Mouse (Mus musculus) thymus, adult 2 months (tissue): Measurements from ENCODE around the gene Snapc2. TPM values are rescaled to one million over a fixed set of nuclear protein-coding genes. Genes with fewer than 3 reads are reported as not detected.

Experiments used
- DNase-seq: peaks from one replicate; pipeline ENCODE4 v3.0.0; 2021
- H3K27ac ChIP-seq: fragments of 200-500 bp; 2 replicates; pipeline ENCODE4 v1.5.1; 2012; ENCODE audit warnings: low read length, control low read depth; ENCODE audit not compliant: control insufficient read depth, insufficient read depth
- H3K27me3 ChIP-seq: fragments of 200-500 bp; 2 replicates; pipeline ENCODE4 v1.6.1; 2012; ENCODE audit warnings: mild to moderate bottlenecking, low read length, moderate library complexity, mixed read lengths; ENCODE audit not compliant: control insufficient read depth, insufficient read depth
- H3K36me3 ChIP-seq: fragments of 200-500 bp; 2 replicates; pipeline ENCODE4 v1.6.1; 2012; ENCODE audit warnings: mild to moderate bottlenecking, low read length, moderate library complexity; ENCODE audit not compliant: control insufficient read depth, insufficient read depth
- H3K4me1 ChIP-seq: fragments of 200-500 bp; replicated peaks from 2 replicates; pipeline ENCODE4 v1.6.1; 2012; ENCODE audit warnings: low read length; ENCODE audit not compliant: control insufficient read depth, insufficient read depth
- H3K4me3 ChIP-seq: fragments of 200-500 bp; 2 replicates; pipeline ENCODE4 v1.5.1; 2012; ENCODE audit warnings: mild to moderate bottlenecking, low read length, control low read depth, moderate library complexity; ENCODE audit not compliant: control insufficient read depth, insufficient read depth
- CTCF ChIP-seq: fragments of 200-500 bp; IDR thresholded peaks from 2 replicates; pipeline ENCODE4 v1.5.1; 2012; ENCODE audit warnings: mild to moderate bottlenecking, control low read depth, low read length, moderate library complexity, borderline replicate concordance; ENCODE audit not compliant: control insufficient read depth, poor library complexity, insufficient read depth; ENCODE audit errors: extremely low read depth
- POLR2A ChIP-seq: fragments of 200-500 bp; IDR thresholded peaks from 2 replicates; pipeline ENCODE4 v1.6.1; 2012; ENCODE audit warnings: mild to moderate bottlenecking, low read length, control low read depth, moderate library complexity; ENCODE audit not compliant: control insufficient read depth, poor library complexity, insufficient read depth; ENCODE audit errors: extremely low read depth
- WGBS: fragments of 180-500 bp; shearing (Covaris S2); methylation state at CpG from one replicate; pipeline ENCODE4 v1.1.7; 2018; 5-methylcytosine and 5-hydroxymethylcytosine counted together
- polyA plus RNA-seq: library from polyadenylated mRNA; depleted of rRNA; stranded (reverse); fragments of >200 nt; gene quantifications from 2 replicates; pipeline ENCODE4 v1.2.3, GENCODE M21; 2012; rRNA removed

The Snapc2 gene
- polyA plus RNA-seq, result 40.8 and 45.1 TPM in 2 replicates

DNA sequence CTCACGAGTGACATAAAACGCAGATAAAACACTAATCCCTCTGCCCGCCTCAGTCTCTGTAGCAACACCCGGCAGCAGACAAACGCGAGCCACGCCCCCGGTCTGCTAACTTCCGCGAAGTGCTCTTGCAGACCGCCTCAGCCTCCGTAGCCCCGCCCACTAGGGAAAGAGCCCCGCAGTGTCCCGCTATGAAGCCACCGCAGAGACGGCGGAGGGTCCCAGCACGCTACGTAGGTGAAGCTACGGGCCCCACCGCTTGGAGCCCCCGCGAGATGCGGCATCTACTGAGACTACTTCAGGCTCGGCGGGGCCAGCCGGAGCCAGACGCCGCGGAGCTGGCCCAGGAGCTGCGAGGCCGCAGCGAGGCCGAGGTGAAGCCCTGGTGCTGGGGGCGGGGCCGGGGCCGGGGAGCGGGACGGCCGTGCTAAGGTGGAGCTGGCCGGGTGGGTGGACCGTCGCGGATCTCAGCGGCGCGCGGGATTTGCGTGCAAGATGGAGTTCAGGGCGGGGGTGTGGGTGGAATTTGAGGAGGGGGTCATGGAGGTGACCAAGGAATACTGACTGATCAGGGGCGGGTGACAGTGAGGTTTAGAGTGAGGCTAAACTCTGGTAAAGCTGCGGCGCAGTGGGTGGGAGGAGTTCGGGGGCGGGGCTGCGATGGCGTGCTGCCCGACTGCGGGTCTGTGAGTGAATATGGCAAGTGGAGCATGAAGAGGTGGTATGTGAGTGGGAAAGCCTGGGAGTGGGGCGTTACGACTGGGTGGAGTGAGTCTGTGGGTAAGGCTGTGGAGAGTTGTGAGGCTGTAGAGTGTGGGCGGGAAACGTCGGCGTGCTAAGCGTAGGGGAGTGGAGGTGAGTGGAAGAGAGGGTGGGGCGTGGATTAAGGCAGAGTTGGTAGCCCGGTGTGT is at the start of gene Snapc2:
TSS of gene Snapc2 (plus strand) at position 147 of the 908 bp plus-strand sequence.
- Histone ChIP-seq H3K27ac (no peak within 1 kb of the TSS), H3K4me3 (peak within 1 kb of the TSS; percentile 95), H3K4me1 (peaks cover 8% of the 10 kb centered on the region), H3K36me3 (no peaks in the 10 kb centered on the region), H3K27me3 (no peaks in the 10 kb centered on the region)
- peak; percentile 97 for DNase-seq
- TF ChIP-seq POLR2A, result no peak
- TF ChIP-seq CTCF, result no peak
- WGBS, result 1% methylated on average over 69 of the region's 69 CpGs

DNA sequence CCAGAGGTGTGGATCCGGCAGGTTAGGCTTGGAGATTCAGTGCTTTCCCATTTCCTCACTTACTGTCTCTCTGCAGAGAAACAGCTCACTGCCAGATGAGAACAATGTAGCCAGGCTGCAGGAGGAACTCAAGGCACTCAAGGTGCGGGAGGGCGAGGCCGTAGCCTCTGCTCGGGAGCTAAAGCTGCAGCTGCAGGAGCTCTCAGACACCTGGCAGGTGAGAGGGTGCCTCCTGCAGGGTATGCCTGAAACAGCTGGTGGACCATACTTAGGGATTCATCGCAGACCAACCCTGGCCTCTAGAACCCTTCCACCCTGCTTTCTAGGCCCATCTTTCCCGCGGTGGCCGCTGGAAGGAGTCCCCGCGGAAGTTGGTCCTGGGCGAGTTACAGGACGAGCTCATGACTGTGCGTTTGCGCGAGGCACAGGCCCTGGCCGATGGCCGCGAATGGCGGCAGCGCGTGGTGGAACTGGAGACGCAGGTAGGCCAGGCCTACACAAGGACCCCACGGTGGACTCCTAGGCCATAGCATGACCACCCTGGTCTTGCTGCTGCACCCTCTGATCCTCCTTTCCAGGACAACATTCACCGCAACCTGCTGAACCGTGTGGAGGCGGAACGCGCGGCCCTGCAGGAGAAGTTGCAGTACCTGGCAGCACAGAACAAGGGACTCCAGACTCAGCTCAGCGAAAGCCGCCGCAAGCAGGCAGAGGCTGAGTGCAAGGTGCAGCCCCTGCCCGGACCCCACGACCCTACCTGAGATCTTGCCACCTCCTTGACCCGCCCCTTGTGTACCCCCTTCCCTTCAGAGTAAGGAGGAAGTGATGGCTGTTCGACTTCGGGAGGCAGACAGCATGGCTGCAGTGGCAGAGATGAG is 47.4 kb upstream of the Snapc2 start:
- no peaks in the 10 kb centered on the region for H3K27me3 ChIP-seq
- no peak overlapping the region for H3K4me3 ChIP-seq

DNA sequence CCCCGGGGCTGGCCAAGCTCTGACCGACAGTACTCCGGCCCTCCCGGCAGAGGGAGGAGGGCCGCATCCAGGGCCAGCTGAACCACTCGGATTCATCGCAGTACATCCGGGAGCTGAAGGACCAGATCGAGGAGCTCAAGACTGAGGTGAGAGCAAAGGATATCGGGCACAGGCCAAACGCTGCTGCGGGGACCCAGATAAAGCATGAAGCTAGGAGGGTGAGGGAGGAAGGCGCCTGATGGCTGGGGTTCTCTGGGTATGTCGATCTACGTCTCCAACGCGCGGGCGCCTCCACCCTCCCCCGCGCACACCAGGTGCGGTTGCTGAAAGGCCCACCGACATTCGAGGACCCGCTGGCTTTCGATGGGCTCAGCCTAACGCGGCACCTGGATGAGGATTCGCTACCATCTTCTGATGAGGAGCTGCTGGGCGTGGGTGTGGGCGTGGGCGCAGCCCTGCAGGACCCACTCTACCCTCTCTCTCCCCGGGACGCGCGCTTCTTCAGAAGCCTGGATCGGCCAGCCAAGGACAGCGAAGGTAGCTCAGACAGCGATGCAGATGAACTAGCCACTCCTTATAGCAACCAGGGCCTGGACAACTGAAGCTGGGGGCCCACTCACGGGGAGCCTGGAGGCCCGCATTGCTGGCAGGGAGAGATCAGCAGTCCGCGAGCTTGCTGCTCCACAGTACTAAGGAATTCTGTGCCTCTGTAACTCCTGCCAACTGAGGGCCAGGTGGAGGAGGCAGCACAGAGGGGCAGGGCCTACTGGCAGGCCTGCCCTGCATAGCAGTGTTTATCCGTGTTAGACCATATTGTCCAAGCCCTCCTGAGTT is 46.5 kb upstream of the Snapc2 start:
- 86% methylated on average over 44 of the region's 44 CpGs for WGBS
- TF ChIP-seq POLR2A (no peak), CTCF (no peak)
- no peak overlapping the region for H3K4me3 ChIP-seq

More for the DNA sequence above, 47.4 kb upstream of the Snapc2 start:
- 88% methylated on average over 38 of the region's 38 CpGs for WGBS
- Histone ChIP-seq H3K4me1 (no peaks in the 10 kb centered on the region), H3K36me3 (no peaks in the 10 kb centered on the region), H3K27ac (no peak overlapping the region)
- TF ChIP-seq CTCF (no peak), POLR2A (no peak)
- DNase-seq, result no peak

DNA sequence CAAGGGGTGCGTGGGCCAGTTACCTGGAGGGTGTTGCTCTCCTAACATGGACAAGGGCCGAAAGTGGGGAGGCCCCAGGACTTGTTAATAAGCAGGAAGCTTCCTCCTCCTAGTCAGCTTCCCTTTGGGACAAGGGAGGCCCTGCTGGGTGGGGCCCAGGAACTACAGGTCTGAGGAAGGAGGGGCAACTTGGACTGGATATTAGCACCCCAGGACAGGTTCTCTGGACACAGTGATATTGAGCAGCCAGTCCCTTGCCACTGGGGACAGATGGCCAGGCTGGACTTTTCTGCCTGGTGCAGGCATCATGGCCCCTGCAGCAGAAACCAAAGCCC is 45.9 kb upstream of the Snapc2 start:
- Histone ChIP-seq H3K36me3 (no peaks in the 10 kb centered on the region), H3K27me3 (no peaks in the 10 kb centered on the region), H3K4me3 (no peak overlapping the region), H3K4me1 (no peaks in the 10 kb centered on the region), H3K27ac (no peak overlapping the region)
- WGBS, result 97% methylated on average over 2 of the region's 2 CpGs
- no peak for TF ChIP-seq POLR2A
- TF ChIP-seq CTCF, result no peak
- DNase-seq, result no peak

More for the DNA sequence above, 46.5 kb upstream of the Snapc2 start:
- Histone ChIP-seq H3K27me3 (no peaks in the 10 kb centered on the region), H3K4me1 (no peaks in the 10 kb centered on the region), H3K27ac (no peak overlapping the region), H3K36me3 (no peaks in the 10 kb centered on the region)
- DNase-seq, result no peak

DNA sequence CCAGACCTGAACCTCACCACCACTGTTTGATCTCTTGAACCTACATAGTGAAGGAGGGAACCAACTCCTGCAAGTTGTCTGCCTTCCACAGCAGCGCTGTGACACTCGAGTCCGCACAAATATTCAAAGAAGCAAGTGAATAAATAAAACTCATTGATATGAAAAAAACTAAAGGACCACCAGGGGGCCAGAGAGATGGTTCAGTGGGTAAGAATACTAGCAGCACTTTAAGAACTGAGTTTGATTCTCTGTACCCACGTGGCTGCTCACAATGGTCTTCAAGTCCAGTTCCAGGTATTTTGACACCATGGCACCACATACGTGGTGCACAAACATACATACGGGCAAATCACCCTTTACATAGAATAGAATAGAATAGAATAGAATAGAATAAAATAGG is 41.8 kb upstream of the Snapc2 start:
- no peak overlapping the region for H3K4me3 ChIP-seq
- no peak overlapping the region for H3K27ac ChIP-seq
- peaks cover 4% of the 10 kb centered on the region; the same call in 1 of the 2 replicates for H3K27me3 ChIP-seq
- DNase-seq, result no peak
- 86% methylated on average over 6 of the region's 6 CpGs for WGBS
- TF ChIP-seq CTCF, result no peak
- H3K36me3 ChIP-seq, result no peaks in the 10 kb centered on the region
- peaks cover 25% of the 10 kb centered on the region for H3K4me1 ChIP-seq

DNA sequence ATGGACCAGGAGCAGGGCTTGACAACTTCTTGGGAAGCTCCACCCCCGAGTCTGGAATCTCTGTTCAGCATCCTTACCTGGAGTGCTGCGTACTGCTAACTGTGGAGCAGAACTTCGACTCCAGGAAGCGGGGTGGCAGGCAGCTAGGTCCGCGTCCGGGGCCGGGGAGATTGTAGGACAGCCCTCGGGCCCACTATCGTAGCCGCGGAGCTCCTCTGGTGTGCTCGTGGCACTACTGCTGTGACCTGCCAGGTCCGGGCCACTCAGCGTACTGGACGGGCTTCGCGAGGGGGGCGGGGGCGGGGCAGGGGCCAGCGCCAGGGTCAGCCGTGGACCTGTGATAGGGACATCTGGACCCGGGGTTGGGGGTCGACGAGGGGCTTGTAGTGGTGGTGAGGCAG is 40.1 kb upstream of the Snapc2 start:
- Histone ChIP-seq H3K27ac (no peak overlapping the region), H3K4me1 (peaks cover 31% of the 10 kb centered on the region), H3K36me3 (no peaks in the 10 kb centered on the region), H3K27me3 (peaks cover 10% of the 10 kb centered on the region; the same call in 1 of the 2 replicates), H3K4me3 (peak overlapping the region; percentile 43)
- no peak for DNase-seq
- TF ChIP-seq POLR2A, result no peak
- no peak for TF ChIP-seq CTCF
- under 1% methylated on average over 24 of the region's 25 CpGs for WGBS
